Mouse (Mus musculus) yolk sac, embryonic 10.5 days (tissue): ENCODE data around the gene H2-D1.
"Not testable (repeated sequence)": the region's sequence is repeated elsewhere in the genome, so short reads cannot be mapped to it uniquely, and the experiment has no call there.

Source experiments
- DNase-seq: peaks from one replicate; pipeline ENCODE4 v3.0.0-alpha.2; 2017; ENCODE audit warnings: low spot score

The H2-D1 gene

DNA sequence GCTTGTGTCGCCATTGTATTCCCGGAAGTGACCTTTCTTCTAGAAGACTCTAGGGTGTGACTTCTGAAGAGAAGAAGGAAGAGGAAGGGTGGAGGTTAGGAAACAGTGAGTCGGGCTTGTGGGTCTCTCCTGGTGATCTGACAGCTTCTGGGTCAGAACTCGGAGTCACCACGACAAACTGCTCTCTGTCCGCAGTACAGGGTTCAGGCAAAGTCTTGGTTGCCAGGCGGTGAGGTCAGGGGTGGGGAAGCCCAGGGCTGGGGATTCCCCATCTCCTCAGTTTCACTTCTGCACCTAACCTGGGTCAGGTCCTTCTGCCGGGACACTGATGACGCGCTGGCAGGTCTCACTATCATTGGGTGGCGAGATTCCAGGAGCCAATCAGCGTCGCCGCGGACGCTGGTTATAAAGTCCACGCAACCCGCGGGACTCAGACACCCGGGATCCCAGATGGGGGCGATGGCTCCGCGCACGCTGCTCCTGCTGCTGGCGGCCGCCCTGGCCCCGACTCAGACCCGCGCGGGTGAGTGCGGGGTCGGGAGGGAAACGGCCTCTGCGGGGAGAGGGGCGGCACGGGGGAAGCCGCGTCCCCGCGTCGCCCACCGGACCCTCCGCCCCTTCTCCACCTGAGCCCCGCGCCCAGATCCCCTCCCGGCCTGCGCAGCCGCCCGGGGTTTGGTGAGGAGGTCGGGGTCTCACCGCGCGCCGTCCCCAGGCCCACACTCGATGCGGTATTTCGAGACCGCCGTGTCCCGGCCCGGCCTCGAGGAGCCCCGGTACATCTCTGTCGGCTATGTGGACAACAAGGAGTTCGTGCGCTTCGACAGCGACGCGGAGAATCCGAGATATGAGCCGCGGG lies at the start of gene H2-D1:
TSS of gene H2-D1 (plus strand) at position 67 of the 859 bp plus-strand sequence.
- peak; percentile 82 for DNase-seq

DNA sequence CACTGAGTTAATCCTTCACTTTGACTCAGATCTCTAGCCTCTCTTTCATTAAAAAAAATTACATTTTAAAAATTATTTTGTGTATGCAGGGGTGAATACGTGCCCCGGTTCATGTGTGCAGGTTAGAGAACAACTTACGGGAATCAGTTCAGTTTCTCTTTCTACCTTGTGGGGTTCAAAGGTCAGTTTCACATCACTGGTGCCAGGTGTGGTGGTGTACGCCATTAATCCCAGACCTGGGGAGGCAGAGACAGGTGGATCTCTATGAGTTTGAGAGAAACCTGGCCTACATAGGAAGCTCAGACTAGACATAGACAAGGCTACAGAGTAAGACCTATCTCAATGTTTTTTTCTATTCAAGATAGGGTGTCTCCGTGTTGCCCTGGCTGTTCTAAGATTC lies 49.5 kb upstream of the H2-D1 start:
- DNase-seq = no peak

DNA sequence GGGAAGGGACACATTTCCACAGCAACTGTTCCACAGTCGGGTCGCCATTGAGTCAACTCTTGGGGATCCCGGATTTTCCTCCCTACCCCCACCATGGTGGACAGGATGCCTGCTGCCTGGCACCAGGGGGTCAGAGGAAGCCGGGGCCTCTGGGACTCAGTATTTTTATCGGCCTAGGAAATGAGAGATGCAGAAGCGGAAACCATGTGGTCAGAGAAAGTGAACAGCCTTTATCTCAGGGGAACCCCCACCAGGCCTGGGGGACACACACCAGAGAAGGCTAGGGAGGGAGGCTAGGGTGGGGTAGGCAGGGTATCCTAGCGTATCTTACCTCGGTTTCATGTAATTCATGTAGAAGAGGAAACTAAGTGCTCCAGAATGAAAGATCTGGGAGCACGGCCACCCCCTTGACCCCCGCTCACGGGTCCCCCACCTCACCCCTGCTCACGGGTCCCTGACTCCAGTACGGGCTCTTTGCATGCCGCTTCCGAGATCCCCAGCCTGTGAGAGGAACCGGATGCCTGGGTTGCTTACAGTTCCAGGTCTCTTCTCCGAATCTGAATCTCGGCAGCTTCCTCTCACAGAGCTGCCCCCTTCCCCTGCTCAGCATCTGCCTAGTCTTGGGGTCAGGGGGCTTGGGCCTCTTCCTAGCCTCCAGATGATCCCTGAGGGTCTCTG lies 43.9 kb upstream of the H2-D1 start:
- DNase-seq = no peak

DNA sequence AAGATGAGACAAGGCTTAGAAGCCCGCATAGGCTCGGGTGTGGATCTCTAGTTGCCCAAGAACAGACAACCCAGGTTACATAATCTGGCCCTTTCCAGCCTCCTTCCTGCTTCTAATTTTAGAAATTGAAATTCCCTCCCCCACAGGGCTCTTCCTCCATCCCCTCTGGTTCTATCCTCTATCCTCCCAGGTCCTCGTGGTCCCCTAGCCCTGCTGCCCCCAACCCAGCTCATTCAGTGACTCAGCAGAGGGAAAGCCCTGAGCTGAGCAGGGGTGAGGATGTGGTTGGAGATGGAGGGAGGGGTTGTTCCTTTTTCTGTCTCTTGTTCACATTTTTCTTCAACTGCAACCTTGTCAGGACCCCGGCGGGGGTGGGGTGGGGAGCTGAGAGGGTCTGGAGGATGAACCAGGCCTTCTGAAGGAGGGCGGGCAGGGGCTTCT lies 42.9 kb upstream of the H2-D1 start:
- no peak for DNase-seq

DNA sequence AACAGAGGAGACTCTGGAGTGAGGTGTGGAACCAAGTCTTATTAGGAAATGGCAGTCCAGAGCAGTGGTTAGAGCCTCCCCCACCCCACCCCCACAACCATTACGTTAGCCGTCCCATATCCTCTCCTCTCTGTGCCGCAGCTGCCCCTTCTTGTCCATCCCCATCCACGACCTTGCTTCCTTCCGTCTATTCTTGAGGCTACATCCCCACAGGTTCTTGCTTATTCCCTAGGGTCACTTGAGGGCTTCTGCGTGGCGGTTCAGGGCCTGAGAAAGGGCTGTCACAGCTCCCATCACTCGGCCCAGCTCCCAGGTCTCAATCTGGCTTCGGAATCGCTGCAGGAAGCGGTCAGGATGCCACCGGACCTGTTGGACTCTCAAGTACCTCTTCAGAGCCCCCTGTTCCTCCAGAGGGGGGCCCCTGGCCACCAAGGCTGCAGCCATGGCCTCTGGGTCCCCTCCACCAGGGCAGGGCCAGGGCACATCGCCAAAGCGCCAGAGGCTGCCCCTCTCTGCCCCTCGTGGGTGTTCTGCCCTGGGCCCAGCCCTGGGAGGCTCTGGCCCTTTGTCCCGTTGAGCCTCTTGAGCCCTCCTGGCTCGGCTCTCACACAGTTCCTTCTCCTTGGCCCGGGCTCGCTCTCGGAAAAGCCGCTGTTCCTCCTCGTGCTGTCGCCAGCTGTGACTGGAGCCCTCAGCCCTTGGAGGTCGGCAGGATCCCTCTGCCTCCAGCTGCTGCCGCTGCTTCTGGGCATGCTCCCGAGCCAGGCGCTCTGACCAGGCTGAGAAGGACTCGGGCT lies 42.2 kb upstream of the H2-D1 start, which contains the start of gene Gm16181:
TSS of gene Gm16181 (plus strand) at position 679 of the 797 bp plus-strand sequence.
- DNase-seq = no peak

DNA sequence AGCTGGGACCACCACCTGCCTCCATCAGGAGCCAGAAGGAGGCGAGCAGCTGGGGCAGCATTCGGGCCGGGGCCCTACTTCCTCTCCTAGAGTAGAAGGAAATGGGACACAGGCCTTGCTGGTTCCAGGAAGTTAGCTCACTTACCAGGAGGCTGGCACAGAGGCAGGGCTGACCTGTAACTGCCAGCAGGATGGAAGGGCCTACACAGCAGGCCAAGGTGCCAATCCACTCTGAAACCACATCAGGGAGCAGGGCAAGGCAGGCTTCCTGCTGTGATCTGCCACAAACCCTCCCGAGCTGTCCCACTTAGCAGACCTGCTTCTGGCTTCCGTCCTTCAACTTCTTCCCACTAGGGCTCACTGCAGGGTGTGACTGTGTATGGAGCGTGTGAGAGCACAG lies 40.2 kb upstream of the H2-D1 start:
- DNase-seq = no peak

DNA sequence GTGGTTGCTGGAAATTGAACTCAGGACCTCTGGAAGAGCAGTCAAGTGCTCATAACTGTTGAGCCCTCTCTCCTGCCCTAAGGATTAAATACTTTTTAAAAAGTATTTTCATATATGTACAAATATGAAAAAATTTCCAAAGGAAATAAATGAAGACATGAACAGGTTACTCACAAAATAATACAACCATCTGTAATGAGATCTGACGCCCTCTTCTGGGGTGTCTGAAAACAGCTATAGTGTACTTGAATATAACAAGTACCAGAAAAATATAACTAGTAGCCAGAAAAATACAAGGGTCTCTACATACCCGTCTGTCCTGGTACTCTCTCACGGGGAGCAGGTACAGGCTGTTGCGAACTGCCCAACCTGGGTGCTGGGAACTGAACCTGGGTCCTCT lies 37.9 kb upstream of the H2-D1 start:
- DNase-seq = no peak

DNA sequence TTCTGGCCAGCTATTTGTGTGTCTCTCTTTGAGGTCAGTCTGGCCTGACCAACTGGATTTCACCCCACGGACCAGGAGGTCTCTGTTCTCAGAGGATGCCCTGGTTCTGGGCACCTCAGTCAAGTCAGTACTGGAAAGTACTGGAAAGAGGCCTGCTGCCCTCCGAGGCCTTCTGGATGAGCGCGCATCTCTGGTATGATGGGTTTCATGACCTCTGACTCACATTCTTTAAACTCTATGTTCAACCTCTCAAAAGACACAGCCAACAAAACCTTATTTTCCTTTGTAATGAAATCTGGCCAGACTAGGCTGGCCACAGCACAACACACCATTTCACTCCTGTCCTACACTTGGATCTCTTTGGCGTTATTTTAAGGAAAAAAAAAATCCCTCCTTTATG lies 37.1 kb upstream of the H2-D1 start:
- no peak for DNase-seq

DNA sequence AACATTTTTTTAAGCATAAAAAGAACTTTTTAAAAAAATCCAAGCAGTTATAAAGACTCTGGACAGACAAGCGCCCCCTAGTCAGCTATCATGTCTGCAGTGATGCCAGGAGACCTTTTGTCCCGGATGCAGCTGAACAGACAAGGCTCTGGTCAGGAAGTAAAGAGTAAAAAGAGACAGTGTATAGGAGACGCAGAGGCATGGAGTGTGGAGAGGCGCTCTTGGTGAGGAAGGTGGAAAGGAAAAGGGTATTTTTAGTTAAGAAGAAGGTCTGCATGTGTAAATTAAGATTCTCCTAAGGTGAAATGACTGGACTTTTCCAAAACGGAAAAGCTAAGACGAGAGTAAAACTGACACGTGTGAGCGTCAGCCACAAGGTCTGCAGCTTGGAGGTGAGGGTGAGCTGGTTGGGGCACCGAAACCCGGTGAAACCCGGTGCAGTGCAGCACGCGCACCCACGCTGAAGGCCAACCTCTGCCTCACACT lies 35.9 kb upstream of the H2-D1 start:
- no peak for DNase-seq

DNA sequence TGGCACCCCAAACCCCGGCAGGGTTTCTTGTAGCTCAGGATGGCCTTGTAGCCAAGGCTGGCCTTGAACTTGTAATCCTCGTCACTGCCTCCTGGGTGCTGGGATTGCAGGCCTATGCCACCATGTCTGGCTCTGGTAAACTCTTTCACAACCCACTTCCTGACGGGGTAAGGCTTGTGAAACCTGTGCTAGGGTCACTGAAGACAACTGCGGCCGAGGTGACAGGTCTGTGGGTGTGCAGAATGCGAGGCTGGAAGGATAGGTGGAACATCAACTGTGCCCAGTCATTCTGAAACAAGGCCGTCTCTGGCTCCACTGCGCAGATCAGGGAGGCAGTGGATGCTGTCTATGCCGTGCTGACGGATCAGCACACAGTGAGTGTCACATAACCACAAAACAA lies 31.5 kb upstream of the H2-D1 start:
- no peak for DNase-seq

DNA sequence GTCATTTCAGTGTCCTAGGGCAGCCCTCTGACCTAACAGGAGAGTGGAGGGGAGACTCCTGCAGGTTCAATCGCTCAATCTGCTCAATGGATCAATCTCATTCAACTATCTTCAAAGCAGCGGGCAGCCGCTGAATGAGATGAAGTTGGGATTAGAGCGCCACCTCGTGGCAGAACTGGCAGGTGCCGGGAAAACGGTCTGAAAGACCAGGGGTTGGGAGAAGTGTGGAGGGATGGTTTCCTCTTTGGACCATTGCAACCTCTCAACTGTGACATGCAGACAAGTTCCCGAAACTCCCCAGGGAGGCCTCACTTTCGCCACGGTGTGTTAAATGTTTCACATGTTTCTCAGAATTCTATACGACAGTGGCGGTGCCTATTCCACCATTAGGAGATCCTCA lies 30.5 kb upstream of the H2-D1 start:
- peak; percentile 60 for DNase-seq

DNA sequence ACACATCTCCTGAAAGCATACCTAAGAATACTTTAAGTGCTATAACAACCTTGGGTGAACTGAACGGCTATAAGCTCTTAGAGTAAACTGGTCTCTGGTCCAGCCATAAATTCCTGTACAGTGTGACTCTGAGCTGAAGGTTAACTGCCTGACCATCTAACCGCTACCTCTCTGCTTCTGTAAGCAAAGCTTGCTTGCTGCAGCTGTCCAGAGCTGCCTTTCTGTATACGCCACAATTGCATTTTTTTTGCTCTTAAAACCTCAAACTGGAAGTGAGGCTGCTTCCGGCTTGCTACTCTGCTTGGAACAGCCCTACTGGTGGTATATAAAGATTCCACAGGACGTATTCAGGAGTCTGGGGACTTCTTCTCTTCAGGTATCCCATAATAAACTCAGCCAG lies 29.9 kb upstream of the H2-D1 start:
- no peak for DNase-seq

DNA sequence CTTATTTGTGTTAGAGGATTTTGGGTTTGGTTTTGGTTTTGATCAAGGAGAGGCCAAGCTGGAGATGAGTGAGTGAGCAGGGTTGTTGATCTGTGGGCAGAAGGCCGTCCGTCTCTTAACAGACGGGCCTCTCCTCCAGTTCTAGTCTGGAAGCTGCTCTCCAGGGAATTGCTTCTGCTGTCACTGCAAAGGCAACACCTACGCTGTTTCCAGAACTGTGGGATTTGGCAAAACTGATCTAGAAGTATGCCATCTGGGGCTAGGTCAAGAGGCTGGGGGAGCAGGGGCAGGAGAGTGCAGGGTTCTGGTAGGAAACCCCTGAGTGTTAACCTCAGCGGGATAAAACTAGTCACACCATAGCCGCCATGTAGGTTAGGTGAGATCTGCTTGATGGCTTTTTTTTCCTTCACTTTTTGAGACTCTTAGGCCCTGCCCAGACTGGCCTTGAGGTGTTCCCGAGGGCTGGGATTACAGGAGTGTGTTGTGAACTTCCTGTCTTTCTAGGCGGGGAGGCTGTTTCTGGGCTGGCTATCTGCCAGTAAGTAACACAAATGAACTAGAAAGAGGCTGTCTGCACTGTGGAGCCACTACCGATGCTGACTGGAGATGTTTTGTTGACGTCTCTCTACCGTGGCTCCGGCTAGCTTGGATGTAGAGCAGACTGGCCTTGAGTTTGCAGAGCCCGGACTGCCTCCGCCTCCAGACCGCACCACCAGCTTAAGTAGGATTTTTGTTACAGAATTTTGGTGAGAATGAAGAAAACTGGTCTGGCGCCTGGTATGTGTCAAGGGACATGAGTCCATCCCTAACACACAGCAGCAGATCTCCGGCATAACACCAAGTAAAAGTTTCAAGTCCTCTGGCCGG lies 29.2 kb upstream of the H2-D1 start, which contains the start of gene Atp6v1g2:
TSS of gene Atp6v1g2 (plus strand) at position 547 of the 867 bp plus-strand sequence.
- no peak for DNase-seq

DNA sequence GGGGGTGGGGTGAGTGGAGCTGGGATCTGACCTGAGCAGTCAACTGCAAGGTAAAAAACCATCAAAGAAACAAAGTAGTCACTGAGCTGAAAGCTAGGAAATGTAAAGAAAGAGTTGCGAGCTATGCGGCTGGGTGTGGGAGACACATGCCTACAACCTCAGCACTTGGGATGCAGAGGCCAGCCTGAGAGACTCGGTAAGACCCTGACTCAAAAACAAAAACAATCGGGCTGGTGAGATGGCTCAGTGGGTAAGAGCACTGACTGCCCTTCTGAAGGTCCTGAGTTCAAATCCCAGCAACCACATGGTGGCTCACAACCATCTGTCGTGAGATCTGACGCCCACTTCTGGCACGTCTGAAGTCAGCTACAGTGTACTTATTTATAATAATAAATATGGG lies 28.4 kb upstream of the H2-D1 start:
- not testable (repeated sequence) for DNase-seq

DNA sequence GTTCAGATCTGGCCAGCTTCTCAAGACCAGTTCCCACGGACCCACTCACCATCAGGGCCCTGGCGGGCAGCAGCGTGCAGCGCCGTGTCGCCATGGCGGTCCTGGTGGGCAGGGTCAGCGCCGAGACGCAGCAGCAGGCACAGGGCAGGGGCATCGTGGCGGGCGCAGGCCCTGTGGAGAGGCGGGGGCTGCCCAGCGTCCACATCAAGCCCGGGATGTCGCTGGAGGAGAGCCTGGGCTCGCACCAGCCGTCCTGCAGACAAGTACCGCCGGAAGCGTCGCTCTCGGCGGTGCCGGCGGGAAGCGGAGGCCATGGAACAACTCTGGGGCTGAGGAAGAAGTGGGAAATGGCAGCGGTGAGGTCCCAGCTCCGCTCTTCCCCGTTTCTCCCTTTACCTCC lies 27.6 kb upstream of the H2-D1 start:
- peak; percentile 57 for DNase-seq

DNA sequence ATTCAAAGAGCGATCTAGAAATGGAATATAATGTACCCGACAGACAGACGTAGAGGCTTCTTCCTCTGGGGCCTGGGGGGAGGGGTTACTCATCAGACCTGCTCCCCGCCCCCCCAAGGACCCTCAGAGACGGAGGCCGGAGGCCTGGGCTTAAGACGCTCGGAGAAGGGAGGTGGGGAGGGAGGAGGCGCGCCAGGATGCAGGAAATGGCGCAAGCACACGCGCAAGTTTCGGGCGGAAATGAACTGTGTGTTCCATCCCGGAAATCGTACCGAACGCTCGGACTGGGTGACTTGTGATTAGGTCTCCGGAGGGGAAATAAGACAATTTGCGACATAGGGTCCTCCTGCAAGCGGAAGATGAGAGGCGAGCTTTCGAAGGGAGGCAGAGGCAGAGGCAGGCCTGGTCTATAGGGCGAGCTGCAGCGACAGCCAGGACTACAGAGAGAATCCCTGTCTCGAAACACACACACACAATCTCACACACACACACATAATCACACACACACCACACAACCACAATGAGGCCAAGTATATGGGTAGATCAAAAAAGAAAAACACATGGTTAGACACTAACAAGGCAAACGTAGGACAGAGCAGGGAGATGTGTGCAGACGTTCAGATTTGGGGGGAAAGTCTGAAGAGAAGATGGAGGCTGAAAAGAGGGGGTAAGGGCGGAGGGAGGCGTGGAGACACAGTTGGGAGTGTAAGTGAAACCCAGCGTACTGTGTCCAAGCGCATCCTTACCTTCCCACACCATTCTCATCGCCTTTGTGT lies 26.7 kb upstream of the H2-D1 start, which contains the start of gene Nfkbil1:
TSS of gene Nfkbil1 (minus strand) at position 179 of the 776 bp plus-strand sequence.
- DNase-seq = peak; percentile 93

DNA sequence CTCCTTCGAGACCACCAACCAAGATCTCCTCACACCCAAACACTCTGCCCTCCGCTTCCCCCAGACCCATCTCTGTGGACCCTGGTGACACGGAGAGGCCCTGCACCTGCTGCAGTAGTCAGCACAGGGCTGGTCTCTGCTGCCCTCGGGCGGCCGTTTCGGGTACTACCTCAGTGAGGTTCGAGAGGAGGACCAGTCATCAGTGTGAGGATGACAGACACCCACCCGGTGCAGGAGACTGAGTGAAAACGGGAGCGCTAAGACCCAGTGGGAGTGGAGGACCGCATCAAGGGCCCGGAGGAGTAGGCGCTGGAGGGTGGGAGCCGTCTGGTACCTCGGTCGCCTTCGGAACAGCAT lies 26.2 kb upstream of the H2-D1 start:
- peak; percentile 91 for DNase-seq

DNA sequence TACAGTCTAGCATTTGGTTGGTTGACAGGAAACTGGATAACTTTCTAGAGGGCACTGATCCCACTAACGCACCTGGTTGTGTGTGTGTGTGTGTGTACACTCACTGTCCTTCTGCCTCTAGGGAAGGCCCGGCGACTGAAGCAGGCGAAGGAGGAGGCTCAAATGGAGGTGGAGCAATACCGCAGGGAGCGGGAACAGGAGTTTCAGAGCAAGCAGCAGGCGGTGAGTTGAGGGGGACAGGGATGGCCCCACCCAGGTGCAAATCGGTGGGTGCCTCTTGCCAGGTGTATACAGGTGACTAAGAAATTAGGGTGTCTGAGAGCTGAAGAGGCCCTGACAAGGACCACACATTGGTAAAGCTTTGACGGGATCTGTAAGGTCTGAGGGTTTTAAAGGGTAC lies 25.5 kb upstream of the H2-D1 start:
- DNase-seq = no peak

DNA sequence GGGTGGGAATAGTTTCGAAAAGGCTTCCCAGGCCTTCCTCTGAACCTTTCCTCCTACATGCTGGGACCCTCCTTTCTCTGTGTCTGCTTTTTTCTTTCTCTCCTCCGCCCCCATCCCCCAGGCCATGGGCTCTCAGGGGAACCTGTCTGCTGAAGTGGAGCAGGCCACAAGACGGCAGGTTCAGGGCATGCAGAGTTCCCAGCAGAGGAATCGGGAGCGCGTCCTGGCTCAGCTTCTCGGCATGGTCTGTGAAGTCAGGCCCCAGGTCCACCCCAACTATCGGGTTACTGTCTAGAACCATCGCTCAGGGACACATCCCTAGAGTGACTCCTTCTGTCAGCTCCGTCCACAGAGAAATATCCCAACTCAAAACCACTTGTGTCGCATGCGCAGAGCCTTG lies 25.0 kb upstream of the H2-D1 start:
- DNase-seq = no peak

DNA sequence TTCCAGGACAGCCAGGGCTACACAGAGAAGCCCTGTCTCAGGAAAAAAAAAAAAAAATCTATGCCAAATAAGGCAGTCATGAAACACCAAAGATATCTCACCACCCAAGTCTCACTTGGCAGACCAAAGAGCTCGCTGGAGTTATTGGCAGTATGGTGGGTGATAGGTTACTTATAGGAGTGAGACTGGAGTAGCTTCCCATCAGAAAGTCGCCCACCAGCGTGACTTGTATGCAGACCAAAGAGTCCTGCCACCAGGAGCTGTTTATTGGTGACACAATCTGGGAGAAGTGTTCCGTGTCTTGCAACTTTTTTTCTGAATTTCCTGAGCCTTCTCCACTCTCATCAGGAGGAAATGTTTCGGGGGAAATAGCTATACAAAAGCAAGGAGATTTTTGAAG lies 22.8 kb upstream of the H2-D1 start:
- no peak for DNase-seq
